Mouse (Mus musculus) olfactory bulb, adult 2 months (tissue): ENCODE data around the gene Abcc10. TPM values are rescaled to one million over a fixed set of nuclear protein-coding genes. Genes with fewer than 3 reads are reported as not detected.

Experiments used
- H3K27ac ChIP-seq: fragments of 200-500 bp; 2 replicates; pipeline ENCODE4 v1.5.1; 2012; ENCODE audit warnings: low read depth, low read length; ENCODE audit not compliant: insufficient read depth
- H3K4me1 ChIP-seq: fragments of 200-500 bp; 2 replicates; pipeline ENCODE4 v1.6.1; 2012; ENCODE audit warnings: low read length; ENCODE audit not compliant: control insufficient read depth, insufficient read depth
- H3K4me3 ChIP-seq: fragments of 200-500 bp; 2 replicates; pipeline ENCODE4 v1.5.1; 2012; ENCODE audit warnings: mild to moderate bottlenecking, low read depth, low read length, moderate library complexity; ENCODE audit not compliant: insufficient read depth
- CTCF ChIP-seq: fragments of 200-500 bp; IDR thresholded peaks from 2 replicates; pipeline ENCODE4 v1.5.1; 2012; ENCODE audit warnings: low read depth, mild to moderate bottlenecking, low read length, moderate library complexity; ENCODE audit not compliant: insufficient read depth
- POLR2A ChIP-seq: fragments of 200-500 bp; IDR thresholded peaks from 2 replicates; pipeline ENCODE4 v1.6.1; 2012; ENCODE audit warnings: mild to moderate bottlenecking, low read depth, low read length, moderate library complexity; ENCODE audit not compliant: insufficient read depth
- WGBS: fragments of 180-500 bp; shearing (Covaris S2); methylation state at CpG from one replicate; pipeline ENCODE4 v1.1.7; 2018; 5-methylcytosine and 5-hydroxymethylcytosine counted together
- polyA plus RNA-seq: library from polyadenylated mRNA; stranded (reverse); fragments of >200 nt; gene quantifications from 2 replicates; pipeline ENCODE4 v1.2.4, GENCODE M21; 2012; ENCODE audit warnings: low replicate concordance; ENCODE audit not compliant: missing spikeins, insufficient read depth, insufficient read length

Gene Abcc10
- polyA plus RNA-seq, 1 experiment: not detected

DNA sequence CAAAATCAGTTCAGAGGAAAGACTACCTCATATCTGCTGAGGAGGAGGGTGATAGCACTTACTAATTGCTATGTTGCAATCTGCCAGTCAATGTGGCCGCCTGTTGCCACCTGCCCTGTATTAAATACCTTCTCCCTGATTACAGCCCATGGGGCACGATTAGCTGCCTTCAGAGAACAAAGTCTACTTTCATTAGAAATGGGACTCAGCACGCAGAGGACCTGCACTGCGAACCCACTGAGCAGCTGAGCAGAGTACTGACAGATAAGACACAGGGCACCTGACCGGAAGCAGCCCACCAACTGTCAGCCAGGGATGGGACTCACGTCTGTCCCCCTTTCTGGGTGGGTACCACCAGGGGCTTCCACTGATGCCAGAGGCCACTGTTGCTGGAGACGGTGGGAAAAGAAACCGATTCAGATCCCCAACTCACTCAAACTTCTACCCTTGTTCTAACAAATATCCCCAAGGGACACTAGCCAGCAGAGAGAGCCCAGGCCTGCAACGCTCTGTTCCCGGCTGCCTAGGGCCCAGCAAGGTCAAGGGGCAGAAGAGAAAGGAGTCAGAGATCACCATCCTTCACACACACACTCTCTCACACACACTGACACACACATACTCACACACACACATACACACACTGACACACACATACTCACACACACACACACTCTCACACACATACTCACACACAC, 60.0 kb downstream of the Abcc10 start:
- TF ChIP-seq CTCF: no peak
- no peak overlapping the region for H3K4me3 ChIP-seq
- 76% methylated on average over 10 of the region's 10 CpGs for WGBS
- no peak overlapping the region for H3K27ac ChIP-seq
- H3K4me1 ChIP-seq: peaks cover 26% of the 10 kb centered on the region

DNA sequence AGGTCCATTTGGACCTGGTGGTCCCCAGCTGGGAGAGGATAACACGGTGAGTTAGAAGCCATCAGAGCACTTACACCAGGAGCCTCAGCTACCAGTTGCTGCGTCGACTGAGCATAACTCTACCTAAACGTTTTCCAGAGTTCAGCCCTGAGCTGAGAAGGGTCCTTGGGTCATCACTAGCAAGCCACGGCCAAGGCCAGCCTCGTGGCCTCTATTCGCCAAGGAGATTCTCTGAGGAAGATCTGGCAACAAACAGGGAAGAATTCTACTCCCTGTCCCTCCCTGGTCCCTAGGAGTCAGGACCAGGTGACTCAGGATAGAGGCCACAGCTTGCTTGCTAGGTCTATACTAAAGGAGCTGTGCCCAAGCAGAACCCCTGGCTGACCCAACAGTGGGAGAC, 60.6 kb downstream of the Abcc10 start:
- Histone ChIP-seq H3K4me3 (no peak overlapping the region), H3K27ac (no peak overlapping the region), H3K4me1 (peaks cover 26% of the 10 kb centered on the region)
- 90% methylated on average over 7 of the region's 7 CpGs for WGBS
- TF ChIP-seq CTCF: no peak
- TF ChIP-seq POLR2A: no peak

DNA sequence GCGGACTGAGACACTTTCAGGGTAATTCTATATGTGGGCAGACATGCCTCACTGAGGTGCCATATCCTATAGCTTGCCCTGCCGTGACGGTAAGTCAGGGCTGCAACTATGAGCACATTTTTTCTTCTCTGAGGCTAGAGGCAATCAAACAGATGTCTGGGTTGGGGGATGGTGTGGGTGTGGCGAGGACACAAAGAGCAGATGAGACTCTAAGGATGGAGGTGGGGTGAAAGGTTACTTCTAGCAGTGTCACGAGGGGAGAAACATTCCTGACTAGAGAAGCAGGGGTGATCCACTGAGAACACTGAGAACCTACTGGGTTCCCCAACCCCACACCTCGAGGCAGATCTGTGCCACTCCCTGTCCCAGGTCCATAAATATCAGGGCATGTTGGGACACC, 61.2 kb downstream of the Abcc10 start:
- no peak for TF ChIP-seq POLR2A
- TF ChIP-seq CTCF: no peak

DNA sequence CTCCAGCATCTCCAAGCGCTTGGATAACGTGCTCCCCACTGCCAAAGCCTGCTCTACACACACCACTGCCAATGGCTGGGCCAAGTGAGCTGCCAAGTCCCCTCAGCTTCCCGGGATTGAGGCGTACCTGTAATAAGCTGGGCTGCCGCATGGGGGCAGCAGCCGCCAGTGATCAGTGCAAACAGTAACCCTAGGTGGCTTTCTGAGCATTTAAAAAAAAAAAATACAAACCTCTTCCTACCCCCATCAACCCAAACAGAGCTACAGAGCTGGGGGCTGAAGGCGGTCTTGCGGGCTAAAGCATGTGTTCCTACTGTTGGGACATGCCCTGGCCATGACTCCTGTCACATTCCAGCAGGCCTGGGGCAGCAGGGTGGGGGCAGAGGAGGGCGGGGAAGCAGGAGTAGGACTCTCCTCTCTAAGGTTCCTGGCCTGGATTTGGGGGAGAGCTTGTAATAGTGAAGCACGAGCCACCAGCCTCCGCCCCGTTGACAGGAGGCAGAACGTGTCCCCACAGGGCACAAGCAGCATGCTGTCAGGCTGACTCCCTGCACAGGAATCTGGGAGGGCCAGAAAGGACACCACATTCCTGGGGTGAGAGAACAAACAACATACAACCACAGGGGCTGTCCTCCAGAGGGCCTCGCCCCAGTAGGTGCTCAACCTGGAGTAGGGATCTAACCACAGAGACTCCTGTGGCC, 62.1 kb downstream of the Abcc10 start:
- Histone ChIP-seq H3K27ac (no peak overlapping the region), H3K4me1 (peaks cover 16% of the 10 kb centered on the region), H3K4me3 (no peak overlapping the region)
- TF ChIP-seq POLR2A (no peak), CTCF (peak; percentile 85)
- 22% methylated on average over 14 of the region's 14 CpGs for WGBS

More for the DNA sequence above, 61.2 kb downstream of the Abcc10 start:
- Histone ChIP-seq H3K4me3 (no peak overlapping the region), H3K27ac (no peak overlapping the region), H3K4me1 (peaks cover 21% of the 10 kb centered on the region)
- 83% methylated on average over 6 of the region's 6 CpGs for WGBS

DNA sequence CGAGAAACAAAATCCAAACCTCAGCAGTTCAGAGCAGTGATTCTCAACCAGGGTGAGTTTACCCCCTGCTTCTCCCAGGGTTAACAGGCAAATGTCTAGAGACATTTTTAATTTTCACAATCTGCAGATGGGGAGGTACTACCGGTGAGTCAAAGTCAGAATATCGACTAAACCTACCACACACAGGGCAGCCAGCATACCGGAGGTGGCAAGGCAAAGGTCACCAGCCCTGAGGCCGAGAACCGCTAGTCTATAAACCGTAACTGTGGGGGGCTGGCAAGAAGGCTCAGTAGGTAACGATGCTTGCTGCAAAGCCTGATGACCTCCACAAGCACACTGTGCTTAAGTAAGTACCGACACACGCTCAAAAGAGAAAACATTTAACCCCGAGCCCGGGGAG, 62.6 kb downstream of the Abcc10 start:
- H3K4me1 ChIP-seq: peaks cover 16% of the 10 kb centered on the region
- no peak overlapping the region for H3K4me3 ChIP-seq
- 68% methylated on average over 12 of the region's 12 CpGs for WGBS
- no peak overlapping the region for H3K27ac ChIP-seq
- TF ChIP-seq POLR2A (no peak), CTCF (no peak)

DNA sequence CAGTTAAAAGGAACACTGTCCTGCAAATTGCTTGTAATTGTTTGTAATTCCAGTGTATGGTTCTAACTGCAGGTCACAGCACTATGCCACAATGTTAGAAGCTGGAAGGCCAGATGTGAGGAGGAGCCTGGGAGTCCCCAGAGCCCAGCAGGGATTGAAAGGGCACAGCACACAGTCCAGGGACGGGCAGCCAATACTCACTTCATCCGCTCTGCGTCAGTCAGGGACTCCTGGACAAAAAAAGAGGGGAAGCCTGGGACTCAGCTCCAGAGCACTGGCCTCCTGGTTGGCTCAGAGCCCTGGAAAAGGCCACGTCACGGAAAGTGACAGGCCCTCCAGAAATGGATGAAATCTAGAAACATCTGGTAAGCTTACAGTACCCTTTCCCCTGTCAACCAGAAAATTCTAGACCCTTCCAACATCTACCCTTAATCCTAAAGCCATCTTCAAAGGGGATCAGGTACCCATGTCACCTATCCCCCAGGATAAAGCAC, 65.9 kb downstream of the Abcc10 start:
- Histone ChIP-seq H3K4me3 (no peak overlapping the region), H3K27ac (no peak overlapping the region), H3K4me1 (peaks cover 7% of the 10 kb centered on the region; the same call in 1 of the 2 replicates)
- TF ChIP-seq POLR2A (no peak), CTCF (no peak)
- 88% methylated on average over 5 of the region's 5 CpGs for WGBS

DNA sequence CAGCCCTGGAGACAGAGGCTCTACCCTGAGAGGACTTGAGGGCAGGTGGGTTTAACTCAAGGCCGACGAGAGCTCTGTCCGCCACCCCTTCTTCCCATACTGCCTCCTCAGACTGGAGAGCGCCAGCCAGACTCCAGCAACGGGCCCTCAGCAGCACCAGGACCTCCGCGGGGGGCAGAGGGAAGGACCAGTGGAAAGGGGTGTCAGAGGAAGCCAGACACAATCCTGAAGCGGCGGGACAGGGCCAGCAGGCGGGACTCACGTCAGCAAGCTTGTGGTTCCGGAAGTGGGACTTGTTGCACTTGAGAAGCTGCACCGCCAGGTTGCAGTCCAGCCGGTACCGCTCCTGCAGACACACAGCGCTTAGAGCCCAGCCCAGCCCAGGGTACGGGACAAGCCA, 68.5 kb downstream of the Abcc10 start:
- TF ChIP-seq POLR2A (no peak), CTCF (no peak)
- 91% methylated on average over 17 of the region's 17 CpGs for WGBS
- no peak overlapping the region for H3K4me3 ChIP-seq

DNA sequence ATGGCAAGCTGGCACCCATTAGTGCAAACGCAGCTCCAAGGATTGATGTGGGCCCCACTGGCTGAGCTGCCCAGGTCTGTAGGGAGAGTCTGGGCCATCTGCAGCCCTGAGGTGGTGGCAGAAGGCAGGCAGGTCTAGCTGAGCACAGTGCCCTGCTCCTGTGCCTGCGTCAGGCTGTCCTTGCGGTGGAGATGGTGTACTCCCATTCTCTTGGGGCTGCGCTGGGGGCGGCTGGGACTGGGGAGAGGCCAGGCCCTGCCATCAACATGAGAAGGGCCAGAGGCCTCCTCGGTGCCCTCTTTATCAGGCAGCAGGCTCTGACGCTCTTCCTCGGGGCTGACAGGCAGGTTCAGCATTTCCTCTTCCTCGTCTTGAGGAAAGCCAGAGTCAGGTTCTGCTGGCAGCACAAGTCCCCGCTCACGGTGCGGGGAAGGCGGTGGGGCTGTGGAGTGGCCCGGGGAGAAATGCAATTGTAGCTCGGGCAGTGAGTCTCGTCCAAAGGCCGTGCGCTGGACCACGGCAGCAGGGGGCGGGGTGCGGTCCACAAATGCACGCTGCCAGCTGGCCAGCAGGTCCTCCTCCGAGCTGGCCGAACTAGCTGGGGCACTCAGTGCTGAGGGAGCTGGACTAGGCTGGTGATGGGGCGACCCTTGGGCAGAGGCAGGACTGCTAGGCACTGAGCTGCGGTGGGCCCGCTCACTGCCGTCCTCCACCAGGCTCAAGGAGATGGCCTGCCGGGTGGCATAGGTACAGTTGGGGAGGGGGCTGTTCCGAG, 69.7 kb downstream of the Abcc10 start:
- Histone ChIP-seq H3K27ac (no peak overlapping the region), H3K4me1 (peaks cover 13% of the 10 kb centered on the region), H3K4me3 (no peak overlapping the region)
- TF ChIP-seq CTCF: no peak
- TF ChIP-seq POLR2A: no peak
- 81% methylated on average over 30 of the region's 30 CpGs for WGBS

More for the DNA sequence above, 68.5 kb downstream of the Abcc10 start:
- H3K4me1 ChIP-seq: peaks cover 9% of the 10 kb centered on the region
- no peak overlapping the region for H3K27ac ChIP-seq

DNA sequence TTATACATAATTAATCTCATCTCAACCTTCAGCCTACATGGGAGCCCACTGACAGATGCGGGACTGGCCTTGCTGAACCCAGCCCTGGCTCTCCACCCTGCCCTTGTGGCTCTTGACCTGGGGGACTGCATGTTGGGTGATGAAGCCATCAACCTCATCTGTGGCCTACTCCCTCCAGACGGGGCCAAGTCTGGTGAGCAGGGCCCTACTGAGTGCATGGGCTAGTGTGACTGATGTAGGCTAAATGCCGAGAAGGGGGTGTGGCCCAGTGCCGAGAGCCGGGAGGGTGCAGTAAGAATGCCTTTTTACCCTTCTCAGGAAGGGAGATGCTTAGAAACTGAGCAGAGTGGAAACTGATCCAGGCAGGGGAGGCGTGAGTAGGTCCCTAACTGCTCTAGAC, 73.0 kb downstream of the Abcc10 start:
- H3K4me1 ChIP-seq: peaks cover 17% of the 10 kb centered on the region

More for the DNA sequence above, 73.0 kb downstream of the Abcc10 start:
- TF ChIP-seq CTCF: no peak
- TF ChIP-seq POLR2A: no peak
- H3K4me3 ChIP-seq: peak overlapping the region; percentile 70
- 19% methylated on average over 6 of the region's 6 CpGs for WGBS
- no peak overlapping the region for H3K27ac ChIP-seq
